Comparison of ENCODE assay signal across 24 mouse cellular contexts in genomic region chr7:46132229-46132628, GRCm38 (mm10). TPM values are rescaled to one million over a fixed set of nuclear protein-coding genes. Genes with fewer than 3 reads are reported as not detected.
DNase-seq lines count a peak whose midpoint lies in the region; ATAC-seq and TF ChIP-seq lines count a peak whose summit lies in the region.
"Had no signal": no experiment of that assay in that cellular context is flagged by ENCODE, and none has a peak within 500 bp of the region (broad histone marks: within the 10 kb centered on the region; RNA-seq: fewer than 3 reads in every experiment).

No protein-coding gene starts in this region.

- ATAC-seq in forebrain, embryonic 15.5 days (replicated peaks), result no peak
- ATAC-seq in hindbrain, embryonic 16.5 days, result no peak
- ATAC-seq in hindbrain, embryonic 11.5 days (ENCODE audit: low FRiP score), result no peak
- ATAC-seq: activated CD4-positive, CD25-positive, alpha-beta regulatory T cell, adult 4 months; intestine, postnatal 0 days had no signal

- no peak for TF ChIP-seq CTCF in cortical plate, adult 2 months (IDR thresholded peaks at IDR 0.05; ENCODE audit: extremely low read depth, insufficient read depth, low read length)

- no peak overlapping the region for H3K4me3 ChIP-seq in forebrain, embryonic 15.5 days
- H3K4me3 ChIP-seq in forebrain, embryonic 10.5 days, result no peak overlapping the region
- H3K4me3 ChIP-seq in hindbrain, embryonic 16.5 days (ENCODE audit: low read length), result no peak overlapping the region
- no peak overlapping the region for H3K4me3 ChIP-seq in hindbrain, embryonic 11.5 days (ENCODE audit: low read depth, low read length)
- H3K4me3 ChIP-seq in cortical plate, adult 2 months (ENCODE audit: insufficient read depth, low read length), result no peak overlapping the region
- H3K4me3 ChIP-seq: embryonic facial prominence, embryonic 10.5 days; embryonic facial prominence, embryonic 15.5 days; heart, adult 2 months; heart, embryonic 12.5 days; limb, embryonic 13.5 days; lung, embryonic 15.5 days; midbrain, embryonic 12.5 days; stomach, embryonic 15.5 days had no signal

- H3K27ac ChIP-seq in forebrain, embryonic 15.5 days (replicated peaks), result peak overlapping the region; percentile 31; the same call in 1 of the 2 replicates
- H3K27ac ChIP-seq in forebrain, embryonic 10.5 days, result no peak overlapping the region
- peak overlapping the region; percentile 37 for H3K27ac ChIP-seq in hindbrain, embryonic 16.5 days (ENCODE audit: low read depth, low read length)
- H3K27ac ChIP-seq in hindbrain, embryonic 11.5 days (ENCODE audit: low read depth, low read length), result no peak overlapping the region
- H3K27ac ChIP-seq in cortical plate, adult 2 months (ENCODE audit: insufficient read depth, low read length), result peak overlapping the region; percentile 0; the same call in 1 of the 2 replicates
- H3K27ac ChIP-seq: embryonic facial prominence, embryonic 10.5 days; embryonic facial prominence, embryonic 15.5 days; heart, adult 2 months; limb, embryonic 13.5 days; lung, embryonic 15.5 days; midbrain, embryonic 12.5 days had no signal

- 92% methylated on average over 12 of the region's 12 CpGs for WGBS in forebrain, embryonic 15.5 days
- WGBS in forebrain, embryonic 10.5 days, result 87% methylated on average over 12 of the region's 12 CpGs
- WGBS in hindbrain, embryonic 16.5 days, result 87% methylated on average over 12 of the region's 12 CpGs
- WGBS in hindbrain, embryonic 11.5 days, result 90% methylated on average over 12 of the region's 12 CpGs

- H3K36me3 ChIP-seq in forebrain, embryonic 15.5 days, result no peaks in the 10 kb centered on the region
- H3K36me3 ChIP-seq in forebrain, embryonic 10.5 days (replicated peaks), result no peaks in the 10 kb centered on the region
- H3K36me3 ChIP-seq in hindbrain, embryonic 16.5 days (ENCODE audit: control insufficient read depth, insufficient read depth, low read length), result no peaks in the 10 kb centered on the region
- H3K36me3 ChIP-seq in hindbrain, embryonic 11.5 days (ENCODE audit: control insufficient read depth, insufficient read depth, low read length), result no peaks in the 10 kb centered on the region
- H3K36me3 ChIP-seq: embryonic facial prominence, embryonic 10.5 days; embryonic facial prominence, embryonic 15.5 days; heart, embryonic 12.5 days; limb, embryonic 13.5 days; lung, embryonic 15.5 days; midbrain, embryonic 12.5 days; stomach, embryonic 15.5 days had no signal

- no peak overlapping the region for H3K4me2 ChIP-seq in forebrain, embryonic 15.5 days (replicated peaks)
- no peak overlapping the region for H3K4me2 ChIP-seq in hindbrain, embryonic 16.5 days (ENCODE audit: low read length)
- H3K4me2 ChIP-seq in hindbrain, embryonic 11.5 days (replicated peaks; ENCODE audit: low read depth, low read length), result no peak overlapping the region
- H3K4me2 ChIP-seq: embryonic facial prominence, embryonic 15.5 days; heart, embryonic 12.5 days; limb, embryonic 13.5 days; liver, embryonic 11.5 days; lung, embryonic 15.5 days; midbrain, embryonic 12.5 days; stomach, embryonic 15.5 days had no signal

- peaks cover 34% of the 10 kb centered on the region for H3K4me1 ChIP-seq in forebrain, embryonic 15.5 days
- peaks cover 41% of the 10 kb centered on the region for H3K4me1 ChIP-seq in forebrain, embryonic 10.5 days
- peaks cover 12% of the 10 kb centered on the region for H3K4me1 ChIP-seq in hindbrain, embryonic 16.5 days (ENCODE audit: control insufficient read depth, insufficient read depth, low read depth, low read length)
- 0 out of 2 replicates have a peak, but pooled peaks cover 4% of the 10 kb centered on the region for H3K4me1 ChIP-seq in hindbrain, embryonic 11.5 days (replicated peaks; ENCODE audit: control insufficient read depth, insufficient read depth, low read length)
- peaks cover 4% of the 10 kb centered on the region; the same call in 1 of the 2 replicates for H3K4me1 ChIP-seq in cortical plate, adult 2 months (ENCODE audit: control insufficient read depth, insufficient read depth, low read length)

- TF ChIP-seq POLR2A in cortical plate, adult 2 months (IDR thresholded peaks at IDR 0.05; ENCODE audit: extremely low read depth, insufficient read depth, low read length), result no peak

- no peaks in the 10 kb centered on the region for H3K9me3 ChIP-seq in forebrain, embryonic 15.5 days
- H3K9me3 ChIP-seq in forebrain, embryonic 10.5 days, result no peaks in the 10 kb centered on the region
- no peaks in the 10 kb centered on the region for H3K9me3 ChIP-seq in hindbrain, embryonic 16.5 days (ENCODE audit: control insufficient read depth, low read length)
- no peaks in the 10 kb centered on the region for H3K9me3 ChIP-seq in hindbrain, embryonic 11.5 days (ENCODE audit: control insufficient read depth, low read length)
- H3K9me3 ChIP-seq: embryonic facial prominence, embryonic 10.5 days; embryonic facial prominence, embryonic 15.5 days; heart, embryonic 12.5 days; limb, embryonic 13.5 days; lung, embryonic 15.5 days; midbrain, embryonic 12.5 days; stomach, embryonic 15.5 days had no signal

- no peaks in the 10 kb centered on the region for H3K27me3 ChIP-seq in forebrain, embryonic 15.5 days
- H3K27me3 ChIP-seq in forebrain, embryonic 10.5 days (ENCODE audit: poor library complexity, severe bottlenecking), result peaks cover 30% of the 10 kb centered on the region
- no peaks in the 10 kb centered on the region for H3K27me3 ChIP-seq in hindbrain, embryonic 16.5 days (replicated peaks; ENCODE audit: control insufficient read depth, insufficient read depth, low read length)
- H3K27me3 ChIP-seq in hindbrain, embryonic 11.5 days (ENCODE audit: control insufficient read depth, insufficient read depth, low read length), result no peaks in the 10 kb centered on the region
- H3K27me3 ChIP-seq: heart, embryonic 12.5 days; stomach, embryonic 15.5 days had no signal

- no peak overlapping the region for H3K9ac ChIP-seq in forebrain, embryonic 15.5 days (replicated peaks)
- H3K9ac ChIP-seq in hindbrain, embryonic 16.5 days (ENCODE audit: low read depth, low read length), result no peak overlapping the region
- H3K9ac ChIP-seq in hindbrain, embryonic 11.5 days (ENCODE audit: low read depth, low read length), result no peak overlapping the region
- H3K9ac ChIP-seq: embryonic facial prominence, embryonic 15.5 days; heart, embryonic 12.5 days; limb, embryonic 13.5 days; lung, embryonic 15.5 days; midbrain, embryonic 12.5 days; stomach, embryonic 15.5 days had no signal

- DNase-seq in forebrain, embryonic 10.5 days (ENCODE audit: extremely low spot score, low spot score), result no peak
- no peak for DNase-seq in hindbrain, embryonic 11.5 days (ENCODE audit: low spot score)
- peak; percentile 54 for DNase-seq in brain, adult 2 months (ENCODE audit: low read depth, low spot score)
- DNase-seq: adrenal gland, adult 2 months; adrenal gland, postnatal 36 days; B cell, adult 2 months; cerebellum, postnatal 10 days; heart, adult 2 months; heart, postnatal 4 days; kidney, adult 9 months; kidney, postnatal 10 days had no signal

RNA-seq across cellular contexts. Expression of gene Kcnj11, which starts 31.7 kb away (rescaled TPM):
- polyA plus RNA-seq in forebrain, embryonic 15.5 days (2015; fragmentation: Nextera tagmentation; extraction: Ambion mirVana), result 4.8 and 5.2 TPM in 2 replicates
- polyA plus RNA-seq in forebrain, embryonic 10.5 days (2016; fragmentation: Nextera tagmentation; extraction: Ambion mirVana), result 0.12 and 0.54 TPM in 2 replicates
- polyA plus RNA-seq in hindbrain, embryonic 16.5 days (2015; fragmentation: Nextera tagmentation; extraction: Ambion mirVana), result 3.5 and 3.7 TPM in 2 replicates
- 0.25 and 0.49 TPM in 2 replicates for polyA plus RNA-seq in hindbrain, embryonic 11.5 days (2014; fragmentation: Nextera tagmentation; extraction: Ambion mirVana)
- polyA plus RNA-seq in cortical plate, adult 2 months (2012; rRNA removed), result 44.6 and 51.0 TPM in 2 replicates
- polyA plus RNA-seq: activated CD4-positive, CD25-positive, alpha-beta regulatory T cell, adult 4 months; liver, embryonic 11.5 days had no signal

RNA-seq across cellular contexts. Expression of gene Abcc8, which starts 47.6 kb away (rescaled TPM):
- 30.1 and 31.8 TPM in 2 replicates for polyA plus RNA-seq in forebrain, embryonic 15.5 days (2015; fragmentation: Nextera tagmentation; extraction: Ambion mirVana)
- 1.5 TPM in 2 replicates for polyA plus RNA-seq in forebrain, embryonic 10.5 days (2016; fragmentation: Nextera tagmentation; extraction: Ambion mirVana)
- 12.0 and 13.6 TPM in 2 replicates for polyA plus RNA-seq in hindbrain, embryonic 16.5 days (2015; fragmentation: Nextera tagmentation; extraction: Ambion mirVana)
- polyA plus RNA-seq in hindbrain, embryonic 11.5 days (2014; fragmentation: Nextera tagmentation; extraction: Ambion mirVana), result 1.4 and 1.8 TPM in 2 replicates
- 29.1 and 31.5 TPM in 2 replicates for polyA plus RNA-seq in cortical plate, adult 2 months (2012; rRNA removed)
- polyA plus RNA-seq: activated CD4-positive, CD25-positive, alpha-beta regulatory T cell, adult 4 months had no signal

Comparison
In these comparisons a context has a peak if more than half of its experiments do, and no peak if none do; other contexts are left out.
1. H3K27ac ChIP-seq: peak in forebrain, embryonic 15.5 days (single experiment), hindbrain, embryonic 16.5 days (single experiment) and cortical plate, adult 2 months (single experiment); none in forebrain, embryonic 10.5 days (single experiment) and hindbrain, embryonic 11.5 days (single experiment).